Comparison of ENCODE assay signal across 20 mouse cellular contexts in the genomic region with DNA sequence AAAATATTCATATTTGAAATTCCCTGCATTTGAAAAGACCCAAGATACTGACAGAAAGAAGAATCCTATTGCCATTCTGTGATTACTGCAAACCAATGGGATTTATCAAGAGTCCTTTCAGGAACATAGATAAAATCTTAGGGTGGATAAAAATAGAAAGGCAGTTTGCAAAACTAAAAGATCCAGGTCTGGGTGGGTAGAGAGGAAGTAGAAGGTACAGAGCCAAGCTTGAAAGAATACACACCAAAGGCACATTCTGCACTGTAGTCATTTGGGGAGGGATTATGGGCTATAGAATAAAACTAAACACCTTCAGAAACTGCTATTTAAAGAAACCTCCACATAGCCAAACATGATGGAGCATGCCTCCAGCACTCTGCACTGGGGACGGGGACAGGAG.
"Had no signal": no experiment of that assay in that cellular context is flagged by ENCODE, and none has a peak within 500 bp of the region (broad histone marks: within the 10 kb centered on the region; RNA-seq: fewer than 3 reads in every experiment).

No protein-coding gene starts in this region.

- H3K4me3 ChIP-seq: heart, embryonic 10.5 days; heart, embryonic 12.5 days; hindbrain, embryonic 10.5 days; hindbrain, embryonic 12.5 days; kidney, embryonic 15.5 days; left cerebral cortex, adult 2 months; limb, embryonic 10.5 days; limb, embryonic 12.5 days had no signal

- H3K4me1 ChIP-seq: hindbrain, embryonic 10.5 days; hindbrain, embryonic 12.5 days; kidney, embryonic 15.5 days; limb, embryonic 12.5 days had no signal

- H3K36me3 ChIP-seq: heart, embryonic 10.5 days; heart, embryonic 12.5 days; hindbrain, embryonic 10.5 days; hindbrain, embryonic 12.5 days; kidney, embryonic 15.5 days; limb, embryonic 10.5 days; limb, embryonic 12.5 days had no signal

- DNase-seq: gastrocnemius, postnatal 14 days; heart, adult 18-20 months; heart, postnatal 10 days; heart, postnatal 4 days; kidney, adult 18-20 months; kidney, adult 9 months; kidney, postnatal 14 days; kidney, postnatal 36 days; layer of hippocampus, adult 9-11 months; liver had no signal

- H3K27ac ChIP-seq: heart, embryonic 10.5 days; hindbrain, embryonic 10.5 days; hindbrain, embryonic 12.5 days; hindbrain, embryonic 14.5 days; kidney, embryonic 15.5 days; kidney, postnatal 0 days; left cerebral cortex, adult 2 months; limb, embryonic 10.5 days; limb, embryonic 12.5 days had no signal

- H3K27me3 ChIP-seq: heart, embryonic 12.5 days; hindbrain, embryonic 12.5 days; kidney, embryonic 15.5 days; limb, embryonic 12.5 days had no signal
